11 mouse cellular contexts compared by ENCODE assay signal in genomic region chr15:86172124-86172523, GRCm38 (mm10). TPM values are rescaled to one million over a fixed set of nuclear protein-coding genes. Genes with fewer than 3 reads are reported as not detected.
DNase-seq lines count a peak whose midpoint lies in the region.
"Had no signal": no experiment of that assay in that cellular context is flagged by ENCODE, and none has a peak within 500 bp of the region (broad histone marks: within the 10 kb centered on the region; RNA-seq: fewer than 3 reads in every experiment).

No protein-coding gene starts in this region.

- intact Hi-C loops in left cerebral cortex, postnatal 25 days (cut with DNase I): no loop called here

- DNase-seq in adrenal gland, adult 2 months: peak; percentile 66
- DNase-seq in adrenal gland, adult 18-20 months (ENCODE audit: low spot score in 2 of 2): no peak
- DNase-seq in lung, postnatal 10 days: peak; percentile 58
- no peak for DNase-seq in lung, adult 18-20 months
- peak; percentile 72 for DNase-seq in heart, adult 8-10 months (ENCODE audit: low spot score)
- DNase-seq in heart, postnatal 4 days: peak; percentile 72
- DNase-seq in left cerebral cortex, postnatal 25 days (ENCODE audit: low spot score in 2 of 2): no peak
- no peak for DNase-seq in kidney, adult 11 months
- DNase-seq: gastrocnemius, postnatal 36 days; kidney, postnatal 10 days; midbrain, embryonic 14.5 days had no signal

RNA-seq across cellular contexts. Expression of gene Cerk, which starts 13.8 kb away (rescaled TPM):
- 10 to 100 TPM; 34.5 to 41.1 TPM for total RNA-seq in adrenal gland, adult 2 months (2021)
- 33.7 and 39.6 TPM in 2 replicates for polyA plus RNA-seq in adrenal gland, adult 2 months (2012; rRNA removed)
- 10 to 100 TPM; 40.6 to 68.6 TPM for total RNA-seq in adrenal gland, adult 18-20 months (2021)
- 10 to 100 TPM; 25.5 to 32.9 (median 29.4) TPM for total RNA-seq in heart, adult 8-10 months (2022)
- total RNA-seq in heart, postnatal 4 days (2021): 10 to 100 TPM; 39.1 to 40.2 TPM
- total RNA-seq in left cerebral cortex, postnatal 25 days (2021): 10 to 100 TPM; 53.6 to 55.1 TPM

RNA-seq across cellular contexts. Expression of gene Tbc1d22a, which starts 42.1 kb away (rescaled TPM):
- 10 to 100 TPM; 34.5 to 37.7 TPM for total RNA-seq in adrenal gland, adult 2 months (2021)
- 38.7 and 44.4 TPM in 2 replicates for polyA plus RNA-seq in adrenal gland, adult 2 months (2012; rRNA removed)
- total RNA-seq in adrenal gland, adult 18-20 months (2021): 10 to 100 TPM; 28.2 to 29.1 TPM
- 10 to 100 TPM; 24.9 to 30.8 (median 27.7) TPM for total RNA-seq in heart, adult 8-10 months (2022)
- 10 to 100 TPM; 16.5 to 20.6 TPM for total RNA-seq in heart, postnatal 4 days (2021)
- 10 to 100 TPM; 28.8 to 31.6 TPM for total RNA-seq in left cerebral cortex, postnatal 25 days (2021)

Comparison
In these comparisons a context has a peak if more than half of its experiments do, and no peak if none do; other contexts are left out.
1. DNase-seq: peak in adrenal gland, adult 2 months (single experiment), lung, postnatal 10 days (single experiment), heart, adult 8-10 months (single experiment) and heart, postnatal 4 days (single experiment); none in adrenal gland, adult 18-20 months (0 of 2), lung, adult 18-20 months (0 of 2), left cerebral cortex, postnatal 25 days (0 of 2) and kidney, adult 11 months (single experiment).